Mouse (Mus musculus) fibroblast of lung, adult 2 months (primary cell): ENCODE measurements around the gene Efemp2.
"Not testable (repeated sequence)": the region's sequence is repeated elsewhere in the genome, so short reads cannot be mapped to it uniquely, and the experiment has no call there.

Experiments
- DNase-seq: peaks from one replicate; pipeline ENCODE4 v3.0.0-alpha.2; 2011; ENCODE audit warnings: low read depth

The Efemp2 gene

GRCm38 (mm10) chr19:5477668-5478300 lies 4.0 kb downstream of the Efemp2 start:
- no peak for DNase-seq

- DNase-seq, result no peak
Observed at GRCm38 (mm10) chr19:5480016-5480415, 6.3 kb downstream of the Efemp2 start.

DNA sequence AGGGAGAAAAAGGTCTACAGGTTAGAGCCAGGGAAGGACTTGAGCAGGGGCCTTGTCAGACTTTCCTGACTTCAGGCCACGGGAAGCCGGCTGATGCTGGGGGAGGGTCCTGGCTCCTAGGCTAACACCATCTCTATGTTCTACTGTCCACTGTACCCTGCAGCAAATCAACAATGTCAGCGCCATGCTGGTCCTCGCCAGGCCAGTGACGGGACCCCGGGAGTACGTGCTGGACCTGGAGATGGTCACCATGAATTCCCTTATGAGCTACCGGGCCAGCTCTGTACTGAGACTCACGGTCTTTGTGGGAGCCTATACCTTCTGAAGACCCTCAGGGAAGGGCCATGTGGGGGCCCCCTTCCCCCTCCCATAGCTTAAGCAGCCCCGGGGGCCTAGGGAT lies 7.6 kb downstream of the Efemp2 start:
- DNase-seq, result no peak

DNA sequence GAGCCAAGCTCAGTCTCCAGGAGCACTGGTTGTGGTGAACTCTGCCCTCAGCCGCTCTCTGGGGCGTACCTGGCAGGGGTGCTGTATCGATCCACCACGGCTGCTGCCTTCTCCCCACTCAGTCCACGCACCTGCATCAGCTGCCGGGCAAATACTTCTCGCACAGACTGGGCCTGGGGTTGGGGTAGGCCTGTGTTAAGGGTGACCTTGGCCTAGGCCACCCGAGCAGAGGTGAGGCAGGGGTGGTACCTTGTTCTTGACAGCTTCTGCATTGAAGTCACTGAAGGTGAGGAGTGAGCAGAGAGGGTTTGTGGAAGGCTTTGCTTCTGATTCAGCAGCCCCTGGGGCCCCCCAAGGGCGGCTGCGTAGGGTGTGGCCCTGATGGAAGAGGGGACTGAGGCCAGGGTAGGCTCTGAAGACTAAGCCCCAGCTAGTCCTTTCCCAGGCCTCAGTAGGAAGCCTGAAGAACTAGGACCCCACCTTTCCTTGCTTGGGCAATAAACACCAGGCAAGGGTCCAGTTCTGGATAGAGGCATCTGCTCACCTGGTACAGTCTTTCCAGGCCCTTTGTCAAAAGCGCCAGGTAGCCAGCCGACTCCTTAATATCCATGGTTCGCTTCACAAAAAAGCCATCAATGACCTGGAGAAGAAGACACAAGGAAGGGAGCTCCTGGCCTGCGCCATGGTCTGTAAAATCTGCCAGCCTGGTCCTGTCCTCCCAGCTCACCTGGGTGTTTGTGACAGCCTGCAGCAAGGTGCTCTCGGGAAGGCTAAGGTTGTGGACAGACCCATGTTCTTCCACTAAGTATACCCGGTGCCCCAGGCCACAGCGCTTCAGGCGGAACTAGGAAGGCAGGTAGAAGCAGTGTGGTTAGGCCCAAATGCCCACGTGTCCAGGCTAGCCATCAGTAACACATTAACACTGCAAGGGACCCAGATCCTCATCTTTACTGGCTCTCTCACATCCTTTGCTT lies 9.9 kb downstream of the Efemp2 start:
- DNase-seq, result no peak

GRCm38 (mm10) chr19:5484496-5484895 lies 10.7 kb downstream of the Efemp2 start:
- no peak for DNase-seq

GRCm38 (mm10) chr19:5485371-5485770 lies 11.6 kb downstream of the Efemp2 start:
- DNase-seq, result no peak

DNA sequence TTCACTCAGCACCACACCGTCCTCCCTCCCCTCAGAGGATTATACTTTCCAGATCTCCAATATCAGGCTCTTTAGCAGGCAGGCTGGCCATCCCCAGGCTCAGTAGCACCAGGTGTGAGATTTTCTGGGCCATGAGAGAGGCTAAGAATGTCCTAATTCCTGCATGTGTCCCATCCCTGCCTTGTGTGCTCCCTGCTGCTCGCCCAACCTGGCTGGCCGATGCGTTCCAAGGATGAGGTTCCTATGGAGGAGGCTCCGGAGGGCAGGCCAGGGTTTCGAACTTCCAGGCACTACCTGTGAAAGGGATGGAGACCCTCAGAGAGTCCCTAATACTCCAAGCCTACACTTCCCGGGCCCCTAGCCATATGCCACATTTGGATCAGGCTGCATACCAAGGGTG lies 12.1 kb downstream of the Efemp2 start:
- no peak for DNase-seq

GRCm38 (mm10) chr19:5486286-5486685 lies 12.5 kb downstream of the Efemp2 start:
- no peak for DNase-seq

DNA sequence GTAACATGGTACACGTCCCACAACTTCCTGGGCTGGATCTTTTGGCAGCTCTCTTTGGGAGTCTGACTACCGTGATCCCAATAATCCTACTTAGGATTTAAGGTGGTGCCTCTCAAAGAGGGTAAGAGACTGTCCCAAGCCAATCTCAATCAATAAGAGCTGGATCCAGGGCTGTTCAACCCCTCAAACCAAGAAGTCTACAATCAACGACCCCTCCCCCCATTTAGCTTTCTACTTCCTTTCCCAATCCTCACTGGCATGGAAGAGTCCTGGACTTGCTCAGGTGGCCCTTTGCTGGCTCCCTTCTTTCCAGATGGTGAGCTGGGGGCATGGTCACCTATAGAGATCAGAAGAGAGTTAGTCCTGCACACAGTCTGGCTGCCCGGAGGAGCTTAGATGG lies 13.0 kb downstream of the Efemp2 start:
- DNase-seq, result no peak

DNA sequence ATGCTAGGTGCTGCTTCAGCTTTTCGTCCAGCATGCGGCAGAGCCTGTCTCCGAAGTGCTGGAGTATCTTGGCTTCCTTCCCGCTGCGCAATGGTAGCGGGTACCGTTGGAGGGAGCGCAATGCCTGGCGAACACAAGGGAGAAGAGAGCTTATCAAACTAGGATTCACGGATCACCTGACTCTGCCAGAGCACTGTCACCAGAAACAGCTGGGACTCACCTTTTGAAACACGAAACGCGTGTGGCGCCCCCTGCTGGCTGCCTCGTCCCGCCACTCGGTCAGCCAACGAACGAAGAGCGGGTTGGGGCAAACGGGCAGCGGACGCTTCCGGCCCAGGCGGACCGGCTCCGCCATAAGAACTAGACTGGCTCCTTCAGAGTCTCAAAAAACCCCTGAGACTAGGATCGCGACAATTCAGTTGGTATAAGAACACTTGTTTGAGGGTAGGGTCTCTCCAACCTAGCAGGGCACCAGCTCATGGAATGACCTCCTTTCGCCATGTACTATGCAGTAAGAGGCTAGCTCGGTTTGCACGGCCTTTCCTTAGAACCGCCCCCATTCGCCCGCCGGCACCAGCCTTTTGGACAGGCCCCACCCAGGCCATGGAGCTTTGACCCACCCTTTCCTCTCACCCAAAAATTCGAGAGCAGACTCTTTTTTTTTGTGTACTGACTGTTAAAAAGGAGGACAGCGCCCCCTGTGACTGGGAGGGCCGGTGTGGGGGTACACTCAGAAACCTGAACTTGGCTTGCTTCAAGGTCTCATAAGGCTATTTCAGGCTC lies 14.2 kb downstream of the Efemp2 start, which contains the start of gene Mus81:
Gene Mus81 (minus strand): TSS at position 635 of the 783 bp plus-strand sequence.
- peak; percentile 91 for DNase-seq

GRCm38 (mm10) chr19:5488878-5489571 lies 15.3 kb downstream of the Efemp2 start:
- DNase-seq, result peak; percentile 81

DNA sequence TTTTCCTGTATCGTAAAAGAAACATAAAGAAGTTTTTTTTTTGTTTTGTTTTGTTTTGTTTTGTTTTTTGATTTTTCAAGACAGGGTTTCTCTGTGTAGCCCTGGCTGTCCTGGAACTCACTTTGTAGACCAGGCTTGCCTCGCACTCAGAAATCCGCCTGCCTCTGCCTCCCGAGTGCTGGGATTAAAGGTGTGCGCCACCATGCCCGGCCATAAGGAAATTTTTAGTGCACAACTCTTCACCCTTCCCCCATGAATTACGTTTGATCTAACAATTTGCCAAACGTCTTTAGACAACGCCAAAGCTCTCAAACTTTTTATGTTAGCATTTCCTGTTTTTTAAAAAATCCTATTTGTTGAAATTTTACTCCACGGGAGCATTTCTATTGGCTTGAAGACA lies 16.0 kb downstream of the Efemp2 start:
- DNase-seq, result not testable (repeated sequence)

- DNase-seq, result peak; percentile 80
Observed at GRCm38 (mm10) chr19:5490313-5490897, 16.7 kb downstream of the Efemp2 start, which contains the start of gene Cfl1. Gene Cfl1, plus strand, starts transcription at chr19:5490455.

GRCm38 (mm10) chr19:5490898-5491708 lies 17.3 kb downstream of the Efemp2 start:
- no peak for DNase-seq

DNA sequence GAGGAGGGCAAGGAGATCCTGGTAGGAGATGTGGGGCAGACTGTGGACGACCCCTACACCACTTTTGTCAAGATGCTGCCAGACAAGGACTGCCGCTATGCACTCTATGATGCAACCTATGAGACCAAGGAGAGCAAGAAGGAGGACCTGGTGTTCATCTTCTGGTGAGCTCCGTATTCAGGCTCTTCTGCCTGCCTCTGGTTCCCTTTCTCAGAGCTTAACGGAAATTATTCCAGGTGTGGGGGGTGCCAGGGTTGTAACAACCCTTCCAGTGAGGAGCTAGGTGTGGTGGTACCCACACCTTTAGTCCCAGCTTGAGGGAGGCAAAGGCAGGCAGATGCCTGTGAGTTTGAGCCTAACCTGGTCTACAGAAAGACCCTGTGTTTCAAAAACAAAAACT lies 18.9 kb downstream of the Efemp2 start:
- no peak for DNase-seq

DNA sequence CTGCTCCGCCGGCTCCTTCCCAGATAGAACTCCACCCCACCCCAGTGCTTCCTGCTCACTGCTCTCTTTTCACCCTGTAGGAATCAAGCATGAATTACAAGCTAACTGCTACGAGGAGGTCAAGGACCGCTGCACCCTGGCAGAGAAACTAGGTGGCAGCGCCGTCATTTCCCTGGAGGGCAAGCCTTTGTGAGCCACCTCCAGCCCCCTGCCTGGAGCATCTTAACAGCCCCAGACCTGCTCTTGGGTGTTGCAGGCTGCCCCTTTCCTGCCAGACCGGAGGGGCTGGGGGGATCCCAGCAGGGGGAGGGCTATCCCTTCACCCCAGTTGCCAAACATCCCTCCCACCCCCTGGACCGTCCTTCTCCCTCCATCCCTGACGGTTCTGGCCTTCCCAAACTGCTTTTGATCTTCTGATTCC lies 19.6 kb downstream of the Efemp2 start:
- DNase-seq, result not testable (repeated sequence)

DNA sequence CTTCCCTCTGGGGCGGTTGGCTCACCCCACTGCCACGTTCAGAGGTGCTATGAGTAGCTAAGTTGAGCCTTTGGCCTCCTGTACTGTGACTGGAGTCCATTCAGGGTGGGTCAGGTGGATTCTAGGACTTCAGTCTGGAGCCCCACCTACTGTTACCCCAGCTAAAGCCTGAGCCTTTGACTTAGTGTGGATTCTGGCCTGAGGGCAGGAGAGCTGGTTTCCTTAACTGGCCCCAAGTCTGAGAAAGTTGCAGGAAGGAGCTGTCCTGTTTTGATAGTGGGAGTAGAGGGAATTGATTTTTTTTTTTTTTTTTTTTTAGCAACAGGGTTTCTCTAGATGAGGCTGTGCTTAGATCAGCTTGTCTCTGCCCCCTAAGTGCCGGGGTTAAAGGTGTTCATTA lies 20.6 kb downstream of the Efemp2 start:
- no peak for DNase-seq

DNA sequence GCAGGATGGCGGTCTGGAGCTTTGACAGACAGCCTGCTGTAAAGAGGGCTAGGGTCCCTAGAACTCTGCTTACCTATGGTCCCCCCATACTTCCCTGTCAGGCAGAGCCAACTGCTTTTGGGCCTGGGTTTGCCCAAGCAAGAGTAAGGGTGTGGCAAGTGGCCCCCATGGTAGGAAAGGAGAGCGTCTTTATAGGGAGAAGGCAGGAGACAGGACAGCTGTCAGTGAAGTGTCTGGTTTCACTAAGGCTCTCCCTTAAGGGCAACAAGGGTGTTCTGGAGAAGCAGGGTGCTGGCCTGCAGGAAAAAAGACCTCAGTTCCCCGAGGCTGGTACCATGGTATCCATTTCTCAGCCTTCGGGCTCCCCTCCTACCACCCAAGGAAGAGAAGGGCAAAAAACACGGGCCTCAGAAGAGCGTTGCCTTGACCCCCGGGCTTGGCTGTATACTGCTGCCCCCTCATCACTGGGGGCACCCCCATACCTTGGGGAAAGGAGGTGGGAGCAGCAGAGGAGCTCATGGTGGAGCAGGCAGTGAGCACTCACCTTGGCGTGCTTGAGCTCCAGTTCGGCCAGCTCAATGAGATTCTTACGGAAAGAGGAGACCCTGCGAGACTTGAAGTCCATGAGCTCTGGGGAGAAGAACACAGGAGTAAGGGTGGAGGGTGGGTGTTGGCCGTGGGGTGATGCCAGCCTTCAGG lies 21.7 kb downstream of the Efemp2 start:
- no peak for DNase-seq

DNA sequence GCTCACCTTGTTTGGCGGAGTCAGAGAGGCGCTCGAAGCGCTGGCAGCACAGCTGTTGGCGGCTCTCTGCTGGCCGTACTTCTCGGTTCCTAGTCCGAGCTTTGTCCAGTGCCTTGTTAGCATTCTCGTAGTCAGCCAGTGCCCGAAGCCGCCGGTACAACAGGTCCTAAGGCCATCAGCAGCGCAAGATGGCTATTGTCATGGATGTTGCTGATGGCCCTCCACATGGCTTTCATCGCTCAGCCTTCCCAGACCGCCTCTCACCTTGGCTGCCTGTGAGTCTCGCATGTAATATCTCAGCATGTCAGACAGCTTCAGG lies 22.3 kb downstream of the Efemp2 start:
- no peak for DNase-seq

GRCm38 (mm10) chr19:5500330-5500875 lies 26.6 kb downstream of the Efemp2 start:
- no peak for DNase-seq
